Mouse (Mus musculus) layer of hippocampus, adult 6 months (tissue): Measurements from ENCODE around the gene Olfr430. TPM values are rescaled to one million over a fixed set of nuclear protein-coding genes. Genes with fewer than 3 reads are reported as not detected.

Experiments used
- long read RNA-seq, 2 experiments: library from polyadenylated mRNA; unstranded; transcript quantifications; one replicate each; pipeline ENCODE4 v2.0.0; 2019 to 2020
- polyA plus RNA-seq: library from polyadenylated mRNA; unstranded; fragments of <200 nt; fragmentation: Nextera tagmentation; gene quantifications from 2 replicates; pipeline ENCODE4 v1.2.3, GENCODE M21; 2021

The Olfr430 gene
- polyA plus RNA-seq, result not detected in 2 replicates
- long read RNA-seq, experiment 1, result 0 reads
- long read RNA-seq, experiment 2, result 0 reads

GRCm38 (mm10) chr1:174066305-174066704, at the start of gene Olfr430:
Olfr430 (plus strand) TSS chr1:174066605.

GRCm38 (mm10) chr1:174031698-174032097, 34.7 kb upstream of the Olfr430 start, which contains the start of gene Ifi205:
Ifi205 (minus strand) TSS chr1:174031810.

DNA sequence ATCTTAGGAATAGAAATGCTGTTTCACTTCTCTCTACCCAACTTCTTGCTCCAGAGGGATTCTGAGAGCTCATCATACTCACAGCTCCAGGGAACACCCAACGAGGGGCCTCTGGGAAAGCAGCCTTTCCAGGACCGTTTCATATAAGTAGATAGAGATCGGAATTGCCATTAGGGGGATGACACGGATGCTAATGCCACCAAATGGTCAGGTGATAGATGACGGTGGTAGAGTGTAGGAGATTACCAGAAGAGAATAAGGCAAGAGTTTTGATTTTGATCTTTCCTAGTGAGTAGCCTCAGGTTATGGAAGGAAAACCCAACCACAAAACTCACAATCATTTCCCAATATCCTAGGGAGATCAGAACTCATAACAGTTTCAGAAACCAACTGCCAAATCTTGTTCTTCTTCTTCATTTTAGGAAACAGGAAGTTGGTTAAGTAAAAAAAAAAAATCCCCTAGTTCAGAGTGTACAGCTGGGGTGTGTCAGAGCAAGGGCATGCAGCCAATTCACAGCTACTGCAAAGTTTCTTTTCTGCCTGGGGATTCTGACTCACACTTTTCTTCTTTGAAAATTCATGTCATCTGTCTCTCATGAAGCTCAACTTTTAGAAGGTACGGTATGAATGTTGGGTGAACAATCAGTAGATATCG, 25.8 kb upstream of the Olfr430 start, which contains the start of gene Olfr433:
Olfr433 (plus strand) TSS at position 183 of the 655 bp plus-strand sequence.

DNA sequence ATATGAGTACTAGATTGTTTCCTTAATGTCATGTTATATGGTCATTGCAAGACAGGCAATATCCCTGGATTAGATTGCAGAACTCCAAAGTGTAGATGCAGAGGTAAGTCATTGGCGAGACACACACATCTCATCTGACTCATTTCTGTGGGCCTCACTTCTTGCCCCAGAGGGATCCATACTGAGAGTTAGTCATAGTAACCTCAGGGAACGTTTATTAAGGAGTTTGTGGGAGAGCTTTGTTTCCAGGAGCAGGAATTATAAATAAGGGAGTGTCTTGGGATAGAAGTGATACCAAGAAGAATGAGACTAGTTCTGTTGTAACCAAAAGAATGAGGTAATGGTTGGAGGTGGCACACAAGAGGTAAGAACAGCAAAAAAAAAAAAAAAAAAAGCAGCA, 17.5 kb upstream of the Olfr430 start, which contains the start of gene Olfr432:
Olfr432 (plus strand) TSS at position 313 of the 400 bp plus-strand sequence.

GRCm38 (mm10) chr1:174084031-174084430, 17.6 kb downstream of the Olfr430 start, which contains the start of gene Olfr429:
Olfr429 (plus strand) TSS chr1:174084331.

GRCm38 (mm10) chr1:174096591-174096990, 30.2 kb downstream of the Olfr430 start, which contains the start of gene Olfr427:
Olfr427 (plus strand) TSS chr1:174096891.

DNA sequence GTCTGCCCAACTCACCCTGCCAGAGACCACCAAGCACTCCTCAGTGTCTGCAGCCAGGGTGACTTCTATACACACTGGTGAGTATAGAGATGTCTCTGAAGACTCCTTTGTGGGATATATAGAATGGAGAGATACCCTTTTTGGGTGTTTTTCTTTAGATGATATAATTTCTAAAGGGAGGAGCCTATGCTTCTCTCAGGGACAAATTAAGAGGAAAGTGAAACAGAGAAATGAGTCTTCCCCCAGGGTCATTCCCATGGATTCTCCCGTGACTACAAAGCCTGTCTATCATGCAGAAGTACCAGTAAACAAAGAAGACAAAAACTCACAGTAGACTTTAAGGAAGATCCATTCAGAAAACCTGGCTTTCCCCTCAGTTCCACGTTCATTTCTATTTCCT, 54.7 kb downstream of the Olfr430 start, which contains the start of gene Olfr231:
Olfr231 (minus strand) TSS at position 101 of the 400 bp plus-strand sequence.

Other genes with a start within 250 kb of the Olfr430 start
- 0.14 TPM in 1 of 2 replicates, not detected in the other for gene Ifi211, start 153.6 kb upstream of the Olfr430 start, polyA plus RNA-seq
- gene Mndal, start 124.1 kb upstream of the Olfr430 start, polyA plus RNA-seq, result 1.7 and 1.8 TPM in 2 replicates
- gene Ifi203, start 123.9 kb upstream of the Olfr430 start, polyA plus RNA-seq, result 0.74 and 0.90 TPM in 2 replicates
- gene Ifi202b, start 83.9 kb upstream of the Olfr430 start, polyA plus RNA-seq, result 0.10 TPM in 1 of 2 replicates, not detected in the other
- not detected in 2 replicates for gene Ifi205, start 34.8 kb upstream of the Olfr430 start, polyA plus RNA-seq
- not detected in 2 replicates for gene Olfr433, start 25.9 kb upstream of the Olfr430 start, polyA plus RNA-seq
- not detected in 2 replicates for gene Olfr432, start 17.4 kb upstream of the Olfr430 start, polyA plus RNA-seq
- gene Olfr429, start 17.7 kb downstream of the Olfr430 start, polyA plus RNA-seq, result not detected in 2 replicates
- gene Olfr427, start 30.3 kb downstream of the Olfr430 start, polyA plus RNA-seq, result not detected in 2 replicates
- gene Olfr231, start 54.6 kb downstream of the Olfr430 start, polyA plus RNA-seq, result not detected in 2 replicates
- not detected in 2 replicates for gene Olfr424, start 64.9 kb downstream of the Olfr430 start, polyA plus RNA-seq
- gene Olfr420, start 89.0 kb downstream of the Olfr430 start, polyA plus RNA-seq, result not detected in 2 replicates
- gene Spta1, start 106.2 kb downstream of the Olfr430 start, polyA plus RNA-seq, result not detected in 2 replicates
- not detected in 2 replicates for gene Olfr419, start 185.5 kb downstream of the Olfr430 start, polyA plus RNA-seq